Mouse (Mus musculus): ENCODE data around the gene Nkain4. TPM values are rescaled to one million over a fixed set of nuclear protein-coding genes. Genes with fewer than 3 reads are reported as not detected.

Nkain4 gene
- polyA plus RNA-seq, 1 experiment from 2014 or later: 0.59 TPM

- CTCF ChIA-PET: interaction anchor here (1.5 kb wide), 1 partner anchor 15 kb away, joined by 3 read pairs; no protein-coding TSS in a partner anchor
- no peak for TF ChIP-seq CTCF (IDR thresholded peaks at IDR 0.05)
- ATAC-seq (no peak), DNase-seq (ENCODE audit: low read depth, low spot score) (no peak)
- in situ Hi-C loops (cut with MboI; ENCODE audit: low pct_unique_long_range_greater_than_20kb): loop anchor here (25.0 kb wide), 1 partner anchor 109 kb away; the partner anchor contains the start of gene Bhlhe23
- POLR2A ChIA-PET: no interaction called here
- H3K27me3 ChIP-seq: peaks cover 33% of the 10 kb centered on the region
Measured at GRCm38 (mm10) chr2:180895837-180896525, 58.5 kb downstream of the Nkain4 start.

- POLR2A ChIA-PET: no interaction called here
- CTCF ChIA-PET: interaction anchor here (1.5 kb wide), 1 partner anchor 16 kb away, joined by 3 read pairs; no protein-coding TSS in a partner anchor
- DNase-seq (ENCODE audit: low read depth, low spot score) (no peak), ATAC-seq (no peak)
- H3K27me3 ChIP-seq: peaks cover 40% of the 10 kb centered on the region
- TF ChIP-seq CTCF (IDR thresholded peaks at IDR 0.05): no peak
- in situ Hi-C loops (cut with MboI; ENCODE audit: low pct_unique_long_range_greater_than_20kb): loop anchor here (25.0 kb wide), 1 partner anchor 108 kb away; the partner anchor contains the start of gene Bhlhe23
Measured at GRCm38 (mm10) chr2:180895321-180895720, 59.2 kb downstream of the Nkain4 start.

- ChIA-PET CTCF (no interaction called here), POLR2A (no interaction called here)
- in situ Hi-C loops (cut with MboI; ENCODE audit: low pct_unique_long_range_greater_than_20kb): loop anchor here (25.0 kb wide), 1 partner anchor 107 kb away; the partner anchor contains the start of gene Bhlhe23
- no peak for DNase-seq (ENCODE audit: low read depth, low spot score)
- no peak for TF ChIP-seq CTCF (IDR thresholded peaks at IDR 0.05)
- H3K27me3 ChIP-seq: peaks cover 46% of the 10 kb centered on the region
- ATAC-seq: no peak
Measured at GRCm38 (mm10) chr2:180894734-180895133, 59.8 kb downstream of the Nkain4 start.

GRCm38 (mm10) chr2:180894029-180894623 is 60.4 kb downstream of the Nkain4 start:
- in situ Hi-C loops (cut with MboI; ENCODE audit: low pct_unique_long_range_greater_than_20kb): loop anchor here (25.0 kb wide), 1 partner anchor 107 kb away; the partner anchor contains the start of gene Bhlhe23
- CTCF ChIA-PET: interaction anchor here (1.0 kb wide), 1 partner anchor 89 kb away, joined by 3 read pairs; no protein-coding TSS in a partner anchor
- H3K27me3 ChIP-seq: peaks cover 47% of the 10 kb centered on the region
- no peak for ATAC-seq
- no peak for TF ChIP-seq CTCF (IDR thresholded peaks at IDR 0.05)
- no peak for DNase-seq (ENCODE audit: low read depth, low spot score)
- POLR2A ChIA-PET: no interaction called here

GRCm38 (mm10) chr2:180893537-180894028 is 60.9 kb downstream of the Nkain4 start:
- ChIA-PET CTCF (interaction anchor here (1.0 kb wide), 1 partner anchor 89 kb away, joined by 3 read pairs; no protein-coding TSS in a partner anchor), POLR2A (no interaction called here)
- no peak for DNase-seq (ENCODE audit: low read depth, low spot score)
- H3K27me3 ChIP-seq: peaks cover 51% of the 10 kb centered on the region
- in situ Hi-C loops (cut with MboI; ENCODE audit: low pct_unique_long_range_greater_than_20kb): loop anchor here (25.0 kb wide), 1 partner anchor 106 kb away; the partner anchor contains the start of gene Bhlhe23
- no peak for ATAC-seq
- no peak for TF ChIP-seq CTCF (IDR thresholded peaks at IDR 0.05)

GRCm38 (mm10) chr2:180892841-180893521 is 61.5 kb downstream of the Nkain4 start:
- ChIA-PET CTCF (interaction anchor here (1.0 kb wide), 1 partner anchor 88 kb away, joined by 3 read pairs; no protein-coding TSS in a partner anchor), POLR2A (interaction anchor here (0.7 kb wide), 1 partner anchor 124 kb away, joined by 4 read pairs; no protein-coding TSS in a partner anchor)
- ATAC-seq (no peak), DNase-seq (ENCODE audit: low read depth, low spot score) (no peak)
- in situ Hi-C loops (cut with MboI; ENCODE audit: low pct_unique_long_range_greater_than_20kb): loop anchor here (25.0 kb wide), 1 partner anchor 106 kb away; the partner anchor contains the start of gene Bhlhe23
- no peak for TF ChIP-seq CTCF (IDR thresholded peaks at IDR 0.05)
- peaks cover 51% of the 10 kb centered on the region for H3K27me3 ChIP-seq

GRCm38 (mm10) chr2:180891835-180892323 is 62.6 kb downstream of the Nkain4 start:
- CTCF ChIA-PET: no interaction called here
- ATAC-seq (no peak), DNase-seq (ENCODE audit: low read depth, low spot score) (no peak)
- H3K27me3 ChIP-seq: peaks cover 51% of the 10 kb centered on the region
- TF ChIP-seq CTCF (IDR thresholded peaks at IDR 0.05): no peak
- in situ Hi-C loops (cut with MboI; ENCODE audit: low pct_unique_long_range_greater_than_20kb): loop anchor here (25.0 kb wide), 1 partner anchor 105 kb away; the partner anchor contains the start of gene Bhlhe23
- POLR2A ChIA-PET: interaction anchor here (0.7 kb wide), 1 partner anchor 125 kb away, joined by 4 read pairs; no protein-coding TSS in a partner anchor

- POLR2A ChIA-PET: no interaction called here
- CTCF ChIA-PET: no interaction called here
- peaks cover 47% of the 10 kb centered on the region for H3K27me3 ChIP-seq
- no peak for DNase-seq (ENCODE audit: low read depth, low spot score)
- in situ Hi-C loops (cut with MboI; ENCODE audit: low pct_unique_long_range_greater_than_20kb): loop anchor here (25.0 kb wide), 1 partner anchor 104 kb away; the partner anchor contains the start of gene Bhlhe23
- no peak for ATAC-seq
- no peak for TF ChIP-seq CTCF (IDR thresholded peaks at IDR 0.05)
Measured at GRCm38 (mm10) chr2:180891075-180891834, 63.2 kb downstream of the Nkain4 start.

GRCm38 (mm10) chr2:180890422-180891074 is 64.0 kb downstream of the Nkain4 start:
- ATAC-seq: no peak

More at GRCm38 (mm10) chr2:180890422-180891074, 64.0 kb downstream of the Nkain4 start:
- peaks cover 40% of the 10 kb centered on the region for H3K27me3 ChIP-seq
- DNase-seq (ENCODE audit: low read depth, low spot score): no peak
- in situ Hi-C loops (cut with MboI; ENCODE audit: low pct_unique_long_range_greater_than_20kb): loop anchor here (25.0 kb wide), 1 partner anchor 103 kb away; the partner anchor contains the start of gene Bhlhe23
- ChIA-PET CTCF (no interaction called here), POLR2A (interaction anchor here (0.6 kb wide), 1 partner anchor 98 kb away, joined by 3 read pairs; no protein-coding TSS in a partner anchor)
- no peak for TF ChIP-seq CTCF (IDR thresholded peaks at IDR 0.05)
